25 mouse cellular contexts compared by ENCODE assay signal in genomic region chr9:70934587-70935295, GRCm38 (mm10). TPM values are rescaled to one million over a fixed set of nuclear protein-coding genes. Genes with fewer than 3 reads are reported as not detected.
DNase-seq lines count a peak whose midpoint lies in the region; ATAC-seq and TF ChIP-seq lines count a peak whose summit lies in the region.
"Had no signal": no experiment of that assay in that cellular context is flagged by ENCODE, and none has a peak within 500 bp of the region (broad histone marks: within the 10 kb centered on the region; RNA-seq: fewer than 3 reads in every experiment).

No protein-coding gene starts in this region.

- 69% methylated on average over 8 of the region's 8 CpGs for WGBS in intestine, embryonic 15.5 days
- WGBS in intestine, postnatal 0 days = 58% methylated on average over 8 of the region's 8 CpGs
- 60% methylated on average over 8 of the region's 8 CpGs for WGBS in intestine, embryonic 16.5 days
- 62% methylated on average over 8 of the region's 8 CpGs for WGBS in liver, embryonic 13.5 days (ENCODE audit: insufficient replicate concordance)
- WGBS in liver, postnatal 0 days (ENCODE audit: insufficient replicate concordance) = 53% methylated on average over 8 of the region's 8 CpGs

- H3K4me1 ChIP-seq in intestine, embryonic 15.5 days (replicated peaks) = no peaks in the 10 kb centered on the region
- no peaks in the 10 kb centered on the region for H3K4me1 ChIP-seq in intestine, postnatal 0 days (replicated peaks; ENCODE audit: control insufficient read depth, insufficient read depth, low read length)
- H3K4me1 ChIP-seq in intestine, embryonic 16.5 days (ENCODE audit: control insufficient read depth, insufficient read depth, low read length) = no peaks in the 10 kb centered on the region
- H3K4me1 ChIP-seq in liver, embryonic 13.5 days (replicated peaks) = peaks cover 37% of the 10 kb centered on the region
- peaks cover 30% of the 10 kb centered on the region for H3K4me1 ChIP-seq in liver, postnatal 0 days (ENCODE audit: insufficient read depth)
- H3K4me1 ChIP-seq: embryonic facial prominence, embryonic 13.5 days; hindbrain, embryonic 12.5 days had no signal

- H3K4me2 ChIP-seq in intestine, embryonic 15.5 days (replicated peaks) = no peak overlapping the region
- no peak overlapping the region for H3K4me2 ChIP-seq in intestine, postnatal 0 days (replicated peaks; ENCODE audit: low read depth)
- no peak overlapping the region for H3K4me2 ChIP-seq in intestine, embryonic 16.5 days (ENCODE audit: low read depth, low read length)
- H3K4me2 ChIP-seq in liver, embryonic 13.5 days = peak overlapping the region; percentile 33
- H3K4me2 ChIP-seq in liver, postnatal 0 days (ENCODE audit: low read depth, low read length) = peak overlapping the region; percentile 56
- H3K4me2 ChIP-seq: embryonic facial prominence, embryonic 13.5 days; hindbrain, embryonic 12.5 days had no signal

- TF ChIP-seq EP300 in liver, postnatal 0 days (IDR thresholded peaks at IDR 0.05; ENCODE audit: low read depth) = peak; percentile 51; the same call in 1 of the 2 replicates

- no peak for TF ChIP-seq CTCF in intestine, postnatal 0 days (IDR thresholded peaks at IDR 0.05; ENCODE audit: low read depth)
- TF ChIP-seq CTCF in liver, postnatal 0 days (IDR thresholded peaks at IDR 0.05; ENCODE audit: low read depth) = no peak

- no peaks in the 10 kb centered on the region for H3K36me3 ChIP-seq in intestine, embryonic 15.5 days
- H3K36me3 ChIP-seq in intestine, postnatal 0 days (ENCODE audit: control insufficient read depth, insufficient read depth) = no peaks in the 10 kb centered on the region
- no peaks in the 10 kb centered on the region for H3K36me3 ChIP-seq in intestine, embryonic 16.5 days (ENCODE audit: control insufficient read depth, insufficient read depth, low read length)
- no peaks in the 10 kb centered on the region for H3K36me3 ChIP-seq in liver, embryonic 13.5 days
- H3K36me3 ChIP-seq in liver, postnatal 0 days (replicated peaks; ENCODE audit: insufficient read depth, low read length) = no peaks in the 10 kb centered on the region
- H3K36me3 ChIP-seq: embryonic facial prominence, embryonic 13.5 days; heart, embryonic 10.5 days; hindbrain, embryonic 12.5 days had no signal

- no peak for DNase-seq in liver, embryonic 13.5 days
- peak; percentile 58 for DNase-seq in liver, postnatal 0 days
- DNase-seq in adrenal gland, postnatal 25 days = no peak
- no peak for DNase-seq in MN1 (ENCODE audit: low spot score)
- DNase-seq: adrenal gland, postnatal 14 days; cerebellum, adult 18-20 months; cerebellum, adult 9-11 months; cerebellum, postnatal 36 days; gastrocnemius, adult 2 months; gastrocnemius, postnatal 25 days; heart, postnatal 10 days; heart, postnatal 4 days had no signal

- no peak overlapping the region for H3K27ac ChIP-seq in intestine, embryonic 15.5 days
- no peak overlapping the region for H3K27ac ChIP-seq in intestine, postnatal 0 days (ENCODE audit: low read depth, low read length)
- H3K27ac ChIP-seq in intestine, embryonic 16.5 days (ENCODE audit: low read length) = no peak overlapping the region
- H3K27ac ChIP-seq in liver, embryonic 13.5 days = peak overlapping the region; percentile 45
- H3K27ac ChIP-seq in liver, postnatal 0 days (ENCODE audit: low read depth) = peak overlapping the region; percentile 94
- H3K27ac ChIP-seq: embryonic facial prominence, embryonic 13.5 days; gastrocnemius, adult 2 months; heart, embryonic 10.5 days; hindbrain, embryonic 12.5 days had no signal

- ATAC-seq in intestine, embryonic 15.5 days = 0 out of 2 replicates have a peak, but pooled peaks have one; percentile 41
- no peak for ATAC-seq in intestine, postnatal 0 days
- ATAC-seq in intestine, embryonic 16.5 days = 0 out of 2 replicates have a peak, but pooled peaks have one; percentile 16
- ATAC-seq in liver, embryonic 13.5 days (ENCODE audit: low read depth) = no peak
- peak; percentile 78 for ATAC-seq in liver, postnatal 0 days
- ATAC-seq: activated CD4-positive, CD25-positive, alpha-beta regulatory T cell, adult 4 months; forebrain, embryonic 14.5 days; Patski had no signal

- no peaks in the 10 kb centered on the region for H3K27me3 ChIP-seq in intestine, embryonic 15.5 days (replicated peaks)
- no peaks in the 10 kb centered on the region for H3K27me3 ChIP-seq in intestine, postnatal 0 days (replicated peaks; ENCODE audit: control insufficient read depth, insufficient read depth, low read length)
- H3K27me3 ChIP-seq in intestine, embryonic 16.5 days (replicated peaks; ENCODE audit: control insufficient read depth, insufficient read depth, low read length) = no peaks in the 10 kb centered on the region
- no peaks in the 10 kb centered on the region for H3K27me3 ChIP-seq in liver, embryonic 13.5 days
- H3K27me3 ChIP-seq in liver, postnatal 0 days (ENCODE audit: insufficient read depth, low read length) = no peaks in the 10 kb centered on the region
- H3K27me3 ChIP-seq: embryonic facial prominence, embryonic 13.5 days; hindbrain, embryonic 12.5 days; Patski had no signal

- H3K4me3 ChIP-seq in intestine, embryonic 15.5 days (replicated peaks) = no peak overlapping the region
- H3K4me3 ChIP-seq in intestine, postnatal 0 days (ENCODE audit: low read depth, low read length) = no peak overlapping the region
- no peak overlapping the region for H3K4me3 ChIP-seq in intestine, embryonic 16.5 days (ENCODE audit: low read length)
- 0 out of 2 replicates have a peak overlapping the region, but pooled peaks have one; percentile 1 for H3K4me3 ChIP-seq in liver, embryonic 13.5 days (replicated peaks)
- H3K4me3 ChIP-seq in liver, postnatal 0 days (ENCODE audit: low read depth, low read length) = peak overlapping the region; percentile 24
- H3K4me3 ChIP-seq: embryonic facial prominence, embryonic 13.5 days; gastrocnemius, adult 2 months; heart, embryonic 10.5 days; hindbrain, embryonic 12.5 days had no signal

- H3K9me3 ChIP-seq in intestine, embryonic 15.5 days = no peaks in the 10 kb centered on the region
- no peaks in the 10 kb centered on the region for H3K9me3 ChIP-seq in intestine, postnatal 0 days (ENCODE audit: control insufficient read depth)
- no peaks in the 10 kb centered on the region for H3K9me3 ChIP-seq in intestine, embryonic 16.5 days (ENCODE audit: control insufficient read depth, low read length)
- no peaks in the 10 kb centered on the region for H3K9me3 ChIP-seq in liver, embryonic 13.5 days (replicated peaks)
- H3K9me3 ChIP-seq in liver, postnatal 0 days (ENCODE audit: low read length) = no peaks in the 10 kb centered on the region
- H3K9me3 ChIP-seq: embryonic facial prominence, embryonic 13.5 days; heart, embryonic 10.5 days; hindbrain, embryonic 12.5 days had no signal

- no peak overlapping the region for H3K9ac ChIP-seq in intestine, embryonic 15.5 days
- no peak overlapping the region for H3K9ac ChIP-seq in intestine, postnatal 0 days (ENCODE audit: low read depth, low read length)
- H3K9ac ChIP-seq in intestine, embryonic 16.5 days (ENCODE audit: low read depth, low read length) = no peak overlapping the region
- H3K9ac ChIP-seq in liver, embryonic 13.5 days = no peak overlapping the region
- H3K9ac ChIP-seq in liver, postnatal 0 days (replicated peaks) = peak overlapping the region; percentile 55
- H3K9ac ChIP-seq: embryonic facial prominence, embryonic 13.5 days; hindbrain, embryonic 12.5 days had no signal

RNA-seq across cellular contexts. Expression of gene Lipc, which starts 17.3 kb away (rescaled TPM):
- polyA plus RNA-seq in intestine, embryonic 15.5 days (2015; fragmentation: Nextera tagmentation; extraction: Ambion mirVana) = 1.1 and 1.7 TPM in 2 replicates
- polyA plus RNA-seq in intestine, postnatal 0 days (2015; fragmentation: Nextera tagmentation; extraction: Ambion mirVana) = 0.08 TPM in 1 of 2 replicates, not detected in the other
- polyA plus RNA-seq in intestine, embryonic 16.5 days (2015; fragmentation: Nextera tagmentation; extraction: Ambion mirVana) = 1.2 and 1.4 TPM in 2 replicates
- polyA plus RNA-seq in liver, embryonic 13.5 days (2015; fragmentation: Nextera tagmentation; extraction: Ambion mirVana) = 19.7 and 24.6 TPM in 2 replicates
- 104 and 108 TPM in 2 replicates for polyA plus RNA-seq in liver, postnatal 0 days (2015; fragmentation: Nextera tagmentation; extraction: Ambion mirVana)
- 2.5 TPM in 1 of 2 replicates, not detected in the other for total RNA-seq in adrenal gland, postnatal 25 days (2021)
- total RNA-seq: adrenal gland, adult 18-20 months; gastrocnemius, adult 2 months; gastrocnemius, postnatal 25 days; granulocyte monocyte progenitor cell, adult 5-6 weeks; MEL had no signal
- polyA plus RNA-seq: C2C12 had no signal

Comparison
In these comparisons a context has a peak if more than half of its experiments do, and no peak if none do; other contexts are left out.
1. ATAC-seq: peak in intestine, embryonic 15.5 days (single experiment), intestine, embryonic 16.5 days (single experiment) and liver, postnatal 0 days (single experiment); none in intestine, postnatal 0 days (single experiment) and liver, embryonic 13.5 days (single experiment).
2. H3K27ac ChIP-seq: peak in liver, embryonic 13.5 days (single experiment) and liver, postnatal 0 days (single experiment); none in intestine, embryonic 15.5 days (single experiment), intestine, postnatal 0 days (single experiment) and intestine, embryonic 16.5 days (single experiment).
3. H3K4me2 ChIP-seq: peak in liver, embryonic 13.5 days (single experiment) and liver, postnatal 0 days (single experiment); none in intestine, embryonic 15.5 days (single experiment), intestine, postnatal 0 days (single experiment) and intestine, embryonic 16.5 days (single experiment).
4. H3K4me3 ChIP-seq: peak in liver, embryonic 13.5 days (single experiment) and liver, postnatal 0 days (single experiment); none in intestine, embryonic 15.5 days (single experiment), intestine, postnatal 0 days (single experiment) and intestine, embryonic 16.5 days (single experiment).